Mouse (Mus musculus) ES-Bruce4 (cell line): Measurements from ENCODE around the gene Luzp1. TPM values are rescaled to one million over a fixed set of nuclear protein-coding genes. Genes with fewer than 3 reads are reported as not detected.
A peak's percentile ranks its signal among the peaks of the same experiment; 100 is the strongest.

Source experiments
- H3K27ac ChIP-seq: 2 replicates; pipeline ENCODE4 v1.5.1; 2012; ENCODE audit warnings: low read length, inconsistent platforms; ENCODE audit not compliant: insufficient read depth
- H3K27me3 ChIP-seq: 2 replicates; pipeline ENCODE4 v1.6.1; 2012; ENCODE audit warnings: mild to moderate bottlenecking, low read length, inconsistent platforms; ENCODE audit not compliant: control insufficient read depth, poor library complexity, insufficient read depth, severe bottlenecking
- H3K36me3 ChIP-seq: 2 replicates; pipeline ENCODE4 v1.6.1; 2012; ENCODE audit warnings: inconsistent platforms, mild to moderate bottlenecking, low read length, moderate library complexity; ENCODE audit not compliant: control insufficient read depth, poor library complexity, insufficient read depth, severe bottlenecking
- H3K4me1 ChIP-seq: one replicate; pipeline ENCODE4 v1.8.1; 2011; ENCODE audit warnings: low read length; ENCODE audit not compliant: control insufficient read depth, insufficient read depth
- H3K4me3 ChIP-seq: 2 replicates; pipeline ENCODE4 v1.5.1; 2011; ENCODE audit warnings: low read depth, mild to moderate bottlenecking, low read length
- H3K9ac ChIP-seq: 2 replicates; pipeline ENCODE4 v1.6.1; 2012; ENCODE audit warnings: low read depth, mild to moderate bottlenecking, inconsistent platforms; ENCODE audit not compliant: poor library complexity, severe bottlenecking
- H3K9me3 ChIP-seq: replicated peaks from 2 replicates; pipeline ENCODE4 v1.6.1; 2012; ENCODE audit warnings: mild to moderate bottlenecking, low read length, inconsistent platforms; ENCODE audit not compliant: control insufficient read depth, poor library complexity, insufficient read depth, severe bottlenecking
- CTCF ChIP-seq: IDR thresholded peaks from one replicate; pipeline ENCODE4 v1.8.1; 2011; ENCODE audit warnings: low read depth, low read length
- EP300 ChIP-seq: IDR thresholded peaks from 2 replicates; pipeline ENCODE4 v1.6.1; 2011; ENCODE audit warnings: low read depth, low read length; ENCODE audit not compliant: insufficient read depth
- POLR2A ChIP-seq: IDR thresholded peaks from one replicate; pipeline ENCODE4 v1.8.1; 2011; ENCODE audit warnings: low read length; ENCODE audit not compliant: insufficient read depth
- polyA plus RNA-seq: library from polyadenylated mRNA; stranded (reverse); fragments of >200 nt; gene quantifications from 2 replicates; pipeline ENCODE4 v1.2.4, GENCODE M21; 2011; ENCODE audit warnings: low read depth; ENCODE audit not compliant: missing spikeins, insufficient read depth, insufficient read length

Luzp1 gene
- polyA plus RNA-seq = 67.6 and 73.0 TPM in 2 replicates

- peak within 1 kb of the TSS; percentile 62 for H3K27ac ChIP-seq
- TF ChIP-seq POLR2A (peak; percentile 54), CTCF (no peak)
- no peaks in the 10 kb centered on the region for H3K27me3 ChIP-seq
- H3K9ac ChIP-seq = peak within 1 kb of the TSS; percentile 96
- peak within 1 kb of the TSS; percentile 90 for H3K4me3 ChIP-seq
- no peaks in the 10 kb centered on the region for H3K9me3 ChIP-seq
- peaks cover 5% of the 10 kb centered on the region for H3K4me1 ChIP-seq
- H3K36me3 ChIP-seq = no peaks in the 10 kb centered on the region
Measured at GRCm38 (mm10) chr4:136469371-136469903, at the start of gene Luzp1. TSS of gene Luzp1 (plus strand) at chr4:136469761.

DNA sequence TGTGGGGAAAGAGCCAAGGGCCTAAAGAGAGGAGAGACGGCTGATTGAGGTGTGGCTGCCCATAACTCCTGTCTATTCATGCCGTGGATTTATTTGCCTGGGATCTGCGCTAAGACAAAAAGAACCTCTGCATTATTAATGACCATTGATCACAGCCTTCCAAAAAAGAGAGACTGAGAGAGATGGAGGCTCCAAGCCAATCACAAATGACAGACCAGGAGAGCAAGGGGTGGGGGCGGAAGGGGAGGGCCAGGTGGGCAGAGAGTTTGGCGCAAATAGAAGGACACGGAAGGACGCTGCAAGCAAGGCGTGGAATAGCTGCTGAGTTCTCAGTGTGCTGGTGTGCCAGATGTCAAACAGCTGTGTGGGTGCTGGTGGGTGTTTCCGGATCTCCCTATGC lies 46.3 kb upstream of the Luzp1 start, which contains the start of gene Htr1d:
Htr1d (plus strand) TSS at position 301 of the 400 bp plus-strand sequence.
- Histone ChIP-seq H3K4me1 (no peaks in the 10 kb centered on the region), H3K36me3 (no peaks in the 10 kb centered on the region), H3K9ac (peak within 1 kb of the TSS; percentile 29; the same call in 1 of the 2 replicates), H3K27ac (no peak within 1 kb of the TSS), H3K27me3 (peaks cover 4% of the 10 kb centered on the region; the same call in 1 of the 2 replicates), H3K4me3 (peak within 1 kb of the TSS; percentile 59), H3K9me3 (no peaks in the 10 kb centered on the region)
- TF ChIP-seq EP300 = no peak
- no peak for TF ChIP-seq POLR2A
- no peak for TF ChIP-seq CTCF

- Histone ChIP-seq H3K27me3 (peaks cover 4% of the 10 kb centered on the region; the same call in 1 of the 2 replicates), H3K9ac (peak overlapping the region; percentile 29; the same call in 1 of the 2 replicates), H3K36me3 (no peaks in the 10 kb centered on the region), H3K4me3 (peak overlapping the region; percentile 59), H3K27ac (no peak overlapping the region), H3K4me1 (no peaks in the 10 kb centered on the region), H3K9me3 (no peaks in the 10 kb centered on the region)
- no peak for TF ChIP-seq CTCF
- TF ChIP-seq POLR2A = no peak
- TF ChIP-seq EP300 = no peak
Measured at GRCm38 (mm10) chr4:136424120-136424999, 45.2 kb upstream of the Luzp1 start.

GRCm38 (mm10) chr4:136425000-136425288 lies 44.6 kb upstream of the Luzp1 start:
- H3K36me3 ChIP-seq = no peaks in the 10 kb centered on the region
- no peaks in the 10 kb centered on the region for H3K9me3 ChIP-seq
- H3K27me3 ChIP-seq = peaks cover 4% of the 10 kb centered on the region; the same call in 1 of the 2 replicates
- 0 out of 2 replicates have a peak overlapping the region, but pooled peaks have one; percentile 29 for H3K9ac ChIP-seq
- H3K27ac ChIP-seq = no peak overlapping the region
- TF ChIP-seq CTCF = peak; percentile 62
- TF ChIP-seq EP300 = no peak
- H3K4me3 ChIP-seq = peak overlapping the region; percentile 59
- H3K4me1 ChIP-seq = no peaks in the 10 kb centered on the region

- H3K36me3 ChIP-seq = no peaks in the 10 kb centered on the region
- no peaks in the 10 kb centered on the region for H3K4me1 ChIP-seq
- H3K27me3 ChIP-seq = no peaks in the 10 kb centered on the region
- no peak overlapping the region for H3K27ac ChIP-seq
- no peaks in the 10 kb centered on the region for H3K9me3 ChIP-seq
- H3K9ac ChIP-seq = no peak overlapping the region
- TF ChIP-seq POLR2A (no peak), EP300 (no peak)
- no peak overlapping the region for H3K4me3 ChIP-seq
Measured at GRCm38 (mm10) chr4:136430609-136431375, 38.8 kb upstream of the Luzp1 start.

DNA sequence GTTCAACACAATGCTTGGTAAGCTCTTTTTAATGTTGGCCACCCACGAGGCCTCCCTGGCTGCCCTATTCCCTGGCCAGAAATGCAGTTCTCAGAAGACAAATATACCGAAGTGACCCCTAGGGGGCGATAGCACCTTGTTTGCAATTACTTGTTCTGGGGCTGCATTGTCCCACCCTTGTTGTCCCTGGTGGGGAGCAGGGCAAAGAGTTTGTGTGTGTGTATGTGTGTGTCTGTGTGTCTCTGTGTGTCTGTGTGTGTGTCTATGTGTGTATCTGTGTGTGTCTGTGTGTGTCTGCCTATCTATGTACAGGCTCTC lies 38.2 kb upstream of the Luzp1 start:
- Histone ChIP-seq H3K27me3 (no peaks in the 10 kb centered on the region), H3K36me3 (no peaks in the 10 kb centered on the region), H3K9ac (no peak overlapping the region), H3K9me3 (no peaks in the 10 kb centered on the region), H3K4me1 (no peaks in the 10 kb centered on the region), H3K27ac (no peak overlapping the region), H3K4me3 (no peak overlapping the region)
- TF ChIP-seq CTCF = peak; percentile 64
- TF ChIP-seq EP300 = no peak
- no peak for TF ChIP-seq POLR2A
